Mouse (Mus musculus) erythroblast, embryonic 14.5 days (primary cell): ENCODE measurements around the gene Olfr92. TPM values are rescaled to one million over a fixed set of nuclear protein-coding genes. Genes with fewer than 3 reads are reported as not detected.

ENCODE experiments used
- H3K27me3 ChIP-seq: 2 replicates; pipeline ENCODE4 v1.6.1; 2012; ENCODE audit warnings: inconsistent platforms; ENCODE audit not compliant: control insufficient read depth
- H3K36me3 ChIP-seq: 2 replicates; pipeline ENCODE4 v1.6.1; 2012; ENCODE audit warnings: mild to moderate bottlenecking, inconsistent platforms; ENCODE audit not compliant: control insufficient read depth
- H3K4me1 ChIP-seq: 2 replicates; pipeline ENCODE4 v1.6.1; 2012; ENCODE audit warnings: inconsistent platforms; ENCODE audit not compliant: control insufficient read depth
- H3K4me3 ChIP-seq: replicated peaks from 2 replicates; pipeline ENCODE3; 2012; ENCODE audit warnings: moderate library complexity, mild to moderate bottlenecking, inconsistent platforms
- H3K9me3 ChIP-seq: 2 replicates; pipeline ENCODE4 v1.6.1; 2012; ENCODE audit warnings: low read length, inconsistent platforms, mixed read lengths; ENCODE audit not compliant: control insufficient read depth
- GATA1 ChIP-seq: IDR thresholded peaks from 2 replicates; pipeline ENCODE4 v1.6.1; 2012; ENCODE audit warnings: low read length, inconsistent platforms, mixed read lengths
- TAL1 ChIP-seq: IDR thresholded peaks from 3 replicates; pipeline ENCODE4 v1.6.1; 2012; ENCODE audit warnings: low read length, inconsistent platforms, mixed read lengths
- polyA plus RNA-seq: library from polyadenylated mRNA; stranded (reverse); fragments of >175 nt; gene quantifications from 2 replicates; pipeline ENCODE4 v1.2.3, GENCODE M21; 2012

The Olfr92 gene
- polyA plus RNA-seq, 1 experiment = not detected

- H3K4me3 ChIP-seq = no peak overlapping the region
- TF ChIP-seq GATA1 (no peak), TAL1 (no peak)
- no peaks in the 10 kb centered on the region for H3K36me3 ChIP-seq
- H3K4me1 ChIP-seq = no peaks in the 10 kb centered on the region
- H3K27me3 ChIP-seq = no peaks in the 10 kb centered on the region
- no peaks in the 10 kb centered on the region for H3K9me3 ChIP-seq
Observed at GRCm38 (mm10) chr17:37065993-37066392, 53.9 kb downstream of the Olfr92 start.

- H3K36me3 ChIP-seq = no peaks in the 10 kb centered on the region
- H3K9me3 ChIP-seq = no peaks in the 10 kb centered on the region
- H3K27me3 ChIP-seq = no peaks in the 10 kb centered on the region
- H3K4me1 ChIP-seq = no peaks in the 10 kb centered on the region
- H3K4me3 ChIP-seq = no peak overlapping the region
- TF ChIP-seq GATA1 (no peak), TAL1 (no peak)
Observed at GRCm38 (mm10) chr17:37063686-37064495, 56.0 kb downstream of the Olfr92 start.

- no peaks in the 10 kb centered on the region for H3K4me1 ChIP-seq
- H3K36me3 ChIP-seq = no peaks in the 10 kb centered on the region
- TF ChIP-seq GATA1 = no peak
- TF ChIP-seq TAL1 = no peak
- H3K27me3 ChIP-seq = no peaks in the 10 kb centered on the region
- no peak overlapping the region for H3K4me3 ChIP-seq
- no peaks in the 10 kb centered on the region for H3K9me3 ChIP-seq
Observed at GRCm38 (mm10) chr17:37063063-37063462, 56.8 kb downstream of the Olfr92 start.

GRCm38 (mm10) chr17:37062101-37062641 lies 57.7 kb downstream of the Olfr92 start:
- TF ChIP-seq GATA1 = no peak
- no peak for TF ChIP-seq TAL1
- H3K4me1 ChIP-seq = no peaks in the 10 kb centered on the region
- no peak overlapping the region for H3K4me3 ChIP-seq
- H3K36me3 ChIP-seq = no peaks in the 10 kb centered on the region
- H3K9me3 ChIP-seq = no peaks in the 10 kb centered on the region
- H3K27me3 ChIP-seq = no peaks in the 10 kb centered on the region

GRCm38 (mm10) chr17:37061435-37061834 lies 58.5 kb downstream of the Olfr92 start:
- Histone ChIP-seq H3K27me3 (no peaks in the 10 kb centered on the region), H3K36me3 (no peaks in the 10 kb centered on the region), H3K4me1 (no peaks in the 10 kb centered on the region), H3K4me3 (no peak overlapping the region), H3K9me3 (no peaks in the 10 kb centered on the region)
- TF ChIP-seq GATA1 = no peak
- TF ChIP-seq TAL1 = no peak

Other genes with a start within 250 kb of the Olfr92 start
- not detected in 2 replicates for gene Trim40, start 230.0 kb downstream of the Olfr92 start, polyA plus RNA-seq
- gene Trim31, start 222.0 kb downstream of the Olfr92 start, polyA plus RNA-seq = 0.02 TPM in 1 of 2 replicates, not detected in the other
- gene Rnf39, start 177.2 kb downstream of the Olfr92 start, polyA plus RNA-seq = not detected in 2 replicates
- 7.6 and 9.0 TPM in 2 replicates for gene Ppp1r11, start 168.3 kb downstream of the Olfr92 start, polyA plus RNA-seq
- 0.28 and 0.48 TPM in 2 replicates for gene Znrd1, start 161.5 kb downstream of the Olfr92 start, polyA plus RNA-seq
- gene Znrd1as, start 161.5 kb downstream of the Olfr92 start, polyA plus RNA-seq = 0.04 and 0.07 TPM in 2 replicates
- gene 2410137M14Rik, start 138.9 kb downstream of the Olfr92 start, polyA plus RNA-seq = not detected in 2 replicates
- gene H2-M5, start 130.6 kb downstream of the Olfr92 start, polyA plus RNA-seq = not detected in 2 replicates
- gene Zfp57, start 118.9 kb downstream of the Olfr92 start, polyA plus RNA-seq = not detected in 2 replicates
- not detected in 2 replicates for gene Mog, start 96.7 kb downstream of the Olfr92 start, polyA plus RNA-seq
- 0.08 TPM in 1 of 2 replicates, not detected in the other for gene Gabbr1, start 74.1 kb downstream of the Olfr92 start, polyA plus RNA-seq
- gene Olfr90, start 31.6 kb downstream of the Olfr92 start, polyA plus RNA-seq = not detected in 2 replicates
- gene Olfr91, start 21.8 kb downstream of the Olfr92 start, polyA plus RNA-seq = 0.04 TPM in 1 of 2 replicates, not detected in the other
- gene Olfr93, start 41.4 kb upstream of the Olfr92 start, polyA plus RNA-seq = not detected in 2 replicates
- gene Ubd, start 73.8 kb upstream of the Olfr92 start, polyA plus RNA-seq = not detected in 2 replicates
- gene Olfr94, start 80.9 kb upstream of the Olfr92 start, polyA plus RNA-seq = not detected in 2 replicates
- gene Olfr95, start 93.0 kb upstream of the Olfr92 start, polyA plus RNA-seq = not detected in 2 replicates
- not detected in 2 replicates for gene Olfr96, start 100.1 kb upstream of the Olfr92 start, polyA plus RNA-seq
- not detected in 2 replicates for gene Olfr97, start 117.2 kb upstream of the Olfr92 start, polyA plus RNA-seq
- 0.06 TPM in 1 of 2 replicates, not detected in the other for gene Olfr98, start 143.7 kb upstream of the Olfr92 start, polyA plus RNA-seq
- not detected in 2 replicates for gene H2-M3, start 150.1 kb upstream of the Olfr92 start, polyA plus RNA-seq
- gene Olfr99, start 163.4 kb upstream of the Olfr92 start, polyA plus RNA-seq = not detected in 2 replicates
- 0.02 TPM in 1 of 2 replicates, not detected in the other for gene Olfr101, start 184.2 kb upstream of the Olfr92 start, polyA plus RNA-seq
- not detected in 2 replicates for gene Olfr102, start 197.0 kb upstream of the Olfr92 start, polyA plus RNA-seq
- not detected in 2 replicates for gene Olfr103, start 219.6 kb upstream of the Olfr92 start, polyA plus RNA-seq
- gene Olfr104-ps, start 239.5 kb upstream of the Olfr92 start, polyA plus RNA-seq = not detected in 2 replicates